Mouse (Mus musculus): Measurements from ENCODE around the gene Inafm1. TPM values are rescaled to one million over a fixed set of nuclear protein-coding genes. Genes with fewer than 3 reads are reported as not detected.
"Not testable (repeated sequence)": the region's sequence is repeated elsewhere in the genome, so short reads cannot be mapped to it uniquely, and the experiment has no call there.

Gene Inafm1
- total and polyA plus RNA-seq, 3 experiments, result 50.7 to 87.6 TPM; not detected in 1

DNA sequence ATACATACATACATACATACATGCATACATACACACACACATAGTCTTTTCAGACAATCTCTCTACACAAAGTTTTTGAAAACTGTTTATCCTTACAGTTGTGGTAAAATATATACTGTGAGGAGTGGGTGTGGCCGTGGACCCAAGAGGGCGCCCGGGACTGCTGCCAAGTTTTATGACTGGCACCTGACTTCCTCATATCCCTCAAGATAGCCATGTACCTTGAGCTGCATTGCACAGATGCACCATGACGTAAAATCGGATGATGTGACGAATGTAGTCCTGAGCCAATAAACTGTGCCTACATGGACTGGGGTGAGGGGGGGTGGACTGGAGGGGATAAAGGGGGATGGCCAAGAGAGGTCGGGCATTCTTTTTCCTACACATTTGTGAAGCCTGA is 6.8 kb downstream of the Inafm1 start:
- H3K9ac ChIP-seq (ENCODE audit: control insufficient read depth, low read depth, low read length, poor library complexity, severe bottlenecking); H3K4me3 ChIP-seq (ENCODE audit: control insufficient read depth in 1 of 2, insufficient read depth in 1 of 2, low read depth in 2 of 2, low read length in 2 of 2); H3K27ac ChIP-seq (ENCODE audit: control insufficient read depth, low read depth, low read length); H3K9me3 ChIP-seq (replicated peaks; ENCODE audit: insufficient read depth, low read length); H3K27me3 ChIP-seq (ENCODE audit: control insufficient read depth in 1 of 2, insufficient read depth in 2 of 2, low read length in 2 of 2); H3K79me2 ChIP-seq (ENCODE audit: control insufficient read depth, insufficient read depth, low read length, poor library complexity): not testable (repeated sequence)
- Histone ChIP-seq H3K4me1 (ENCODE audit: control insufficient read depth in 1 of 2, insufficient read depth in 2 of 2, low read length in 2 of 2) (peaks cover 2 to 15% of the 10 kb centered on the region in 2 experiments; a peak in 3 of 4 replicates), H3K36me3 (ENCODE audit: control insufficient read depth in 1 of 2, insufficient read depth in 2 of 2, low read length in 2 of 2) (peaks cover 0 to 13% of the 10 kb centered on the region in 2 experiments; a peak in 2 of 4 replicates)
- peak; percentile 85 for DNase-seq (ENCODE audit: low read depth, low spot score)
- TF ChIP-seq POLR2AphosphoS5 (IDR thresholded peaks at IDR 0.05; ENCODE audit: borderline replicate concordance, low read depth, low read length), result 0 out of 2 replicates have a peak, but pooled peaks have one; percentile 16
- TF ChIP-seq TBP (IDR thresholded peaks at IDR 0.05; ENCODE audit: low read depth, low read length), result 0 out of 2 replicates have a peak, but pooled peaks have one; percentile 24
- peak; percentile 26 for TF ChIP-seq SIN3A (IDR thresholded peaks at IDR 0.05; ENCODE audit: low read length)
- TF ChIP-seq EP300 (IDR thresholded peaks at IDR 0.05; ENCODE audit: low read depth in 1 of 2, low read length in 2 of 2), result 0 out of 4 replicates have a peak, but pooled peaks of 1 of the 2 experiments have one; percentile 5
- TF ChIP-seq BHLHE40 (IDR thresholded peaks at IDR 0.05; ENCODE audit: borderline replicate concordance, low read depth, low read length), result peak; percentile 60; the same call in 1 of the 2 replicates
- 0 out of 2 replicates have a peak, but pooled peaks have one; percentile 23 for TF ChIP-seq ELF1 (IDR thresholded peaks at IDR 0.05; ENCODE audit: low read depth, low read length)
- 0 out of 2 replicates have a peak, but pooled peaks have one; percentile 22 for TF ChIP-seq USF1 (IDR thresholded peaks at IDR 0.05; ENCODE audit: low read depth, low read length)
- TF ChIP-seq POLR2AphosphoS2 (IDR thresholded peaks at IDR 0.05; ENCODE audit: low read length), result peak; percentile 46; the same call in 1 of the 2 replicates
- TF ChIP-seq ETS1 (IDR thresholded peaks at IDR 0.05; ENCODE audit: low read depth, low read length), result peak; percentile 51
- 0 out of 2 replicates have a peak, but pooled peaks have one; percentile 21 for TF ChIP-seq MXI1 (IDR thresholded peaks at IDR 0.05; ENCODE audit: low read depth, low read length)
- peak in 1 of 2 experiments; percentile 44; a peak in 1 of 4 replicates for TF ChIP-seq POLR2A (IDR thresholded peaks at IDR 0.05; ENCODE audit: control insufficient read depth in 1 of 2, insufficient read depth in 1 of 2, low read depth in 1 of 2, low read length in 2 of 2, poor library complexity in 1 of 2)

DNA sequence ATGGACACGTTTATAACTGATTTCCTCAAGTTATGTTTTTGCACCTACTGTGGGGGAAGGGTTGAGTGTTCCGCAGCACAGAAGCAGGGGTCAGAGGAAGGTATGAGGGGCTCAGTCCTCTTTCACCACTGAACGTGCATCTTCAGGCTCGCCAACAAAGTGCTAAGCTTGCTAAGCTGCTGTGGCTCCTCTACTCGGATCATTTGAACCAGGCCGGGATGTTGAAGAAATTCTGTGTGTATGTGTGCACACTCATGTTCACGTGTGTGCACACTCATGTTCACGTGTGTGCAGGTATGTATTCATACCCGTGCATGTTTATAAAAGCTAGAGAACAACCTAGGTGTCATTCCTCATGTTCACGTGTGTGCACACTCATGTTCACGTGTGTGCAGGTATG is 7.6 kb downstream of the Inafm1 start:
- Histone ChIP-seq H3K9me3 (replicated peaks; ENCODE audit: insufficient read depth, low read length) (no peaks in the 10 kb centered on the region), H3K9ac (ENCODE audit: control insufficient read depth, low read depth, low read length, poor library complexity, severe bottlenecking) (no peak overlapping the region), H3K4me1 (ENCODE audit: control insufficient read depth in 1 of 2, insufficient read depth in 2 of 2, low read length in 2 of 2) (peaks cover 2 to 12% of the 10 kb centered on the region in 2 experiments; a peak in 3 of 4 replicates), H3K36me3 (ENCODE audit: control insufficient read depth in 1 of 2, insufficient read depth in 2 of 2, low read length in 2 of 2) (peaks cover 0 to 10% of the 10 kb centered on the region in 2 experiments; a peak in 2 of 4 replicates), H3K79me2 (ENCODE audit: control insufficient read depth, insufficient read depth, low read length, poor library complexity) (no peaks in the 10 kb centered on the region), H3K27ac (ENCODE audit: control insufficient read depth, low read depth, low read length) (no peak overlapping the region), H3K27me3 (ENCODE audit: control insufficient read depth in 1 of 2, insufficient read depth in 2 of 2, low read length in 2 of 2) (no peaks in the 10 kb centered on the region), H3K4me3 (ENCODE audit: control insufficient read depth in 1 of 2, insufficient read depth in 1 of 2, low read depth in 2 of 2, low read length in 2 of 2) (no peak overlapping the region)
- no peak for DNase-seq (ENCODE audit: low read depth, low spot score)
- no peak for TF ChIP-seq TCF12 (IDR thresholded peaks at IDR 0.05; ENCODE audit: low read depth, low read length)
- no peak for TF ChIP-seq UBTF (IDR thresholded peaks at IDR 0.05; ENCODE audit: borderline replicate concordance, insufficient read depth, low read depth, low read length)
- TF ChIP-seq USF1 (IDR thresholded peaks at IDR 0.05; ENCODE audit: low read depth, low read length), result no peak
- no peak for TF ChIP-seq E2F4 (IDR thresholded peaks at IDR 0.05; ENCODE audit: borderline replicate concordance, low read depth, low read length)
- TF ChIP-seq CHD1 (IDR thresholded peaks at IDR 0.05; ENCODE audit: low read depth, low read length), result no peak
- TF ChIP-seq USF2 (IDR thresholded peaks at IDR 0.05; ENCODE audit: borderline replicate concordance in 1 of 2, insufficient read depth in 1 of 2, low read depth in 1 of 2, low read length in 2 of 2), result no peak
- TF ChIP-seq ZC3H11A (IDR thresholded peaks at IDR 0.05; ENCODE audit: low read depth, low read length), result no peak
- TF ChIP-seq POLR2AphosphoS2 (IDR thresholded peaks at IDR 0.05; ENCODE audit: low read length), result no peak
- TF ChIP-seq NELFE (IDR thresholded peaks at IDR 0.05; ENCODE audit: low read depth, low read length), result no peak
- TF ChIP-seq MYC (IDR thresholded peaks at IDR 0.05; ENCODE audit: low read depth, low read length), result no peak
- no peak for TF ChIP-seq ZKSCAN1 (IDR thresholded peaks at IDR 0.05; ENCODE audit: low read depth, low read length)
- TF ChIP-seq HCFC1 (IDR thresholded peaks at IDR 0.05; ENCODE audit: low read depth, low read length), result no peak
- TF ChIP-seq POLR2A (IDR thresholded peaks at IDR 0.05; ENCODE audit: control insufficient read depth in 1 of 2, insufficient read depth in 1 of 2, low read depth in 1 of 2, low read length in 2 of 2, poor library complexity in 1 of 2), result no peak
- no peak for TF ChIP-seq MAX (IDR thresholded peaks at IDR 0.05; ENCODE audit: low read length)
- no peak for TF ChIP-seq MYB (IDR thresholded peaks at IDR 0.05; ENCODE audit: low read depth, low read length)
- no peak for TF ChIP-seq POLR2AphosphoS5 (IDR thresholded peaks at IDR 0.05; ENCODE audit: borderline replicate concordance, low read depth, low read length)

Measured in MEL (cell line).